Mouse (Mus musculus): ENCODE measurements around the gene Stap2. TPM values are rescaled to one million over a fixed set of nuclear protein-coding genes. Genes with fewer than 3 reads are reported as not detected.

The Stap2 gene
- polyA plus RNA-seq, 1 experiment from 2014 or later, result 6.0 TPM

DNA sequence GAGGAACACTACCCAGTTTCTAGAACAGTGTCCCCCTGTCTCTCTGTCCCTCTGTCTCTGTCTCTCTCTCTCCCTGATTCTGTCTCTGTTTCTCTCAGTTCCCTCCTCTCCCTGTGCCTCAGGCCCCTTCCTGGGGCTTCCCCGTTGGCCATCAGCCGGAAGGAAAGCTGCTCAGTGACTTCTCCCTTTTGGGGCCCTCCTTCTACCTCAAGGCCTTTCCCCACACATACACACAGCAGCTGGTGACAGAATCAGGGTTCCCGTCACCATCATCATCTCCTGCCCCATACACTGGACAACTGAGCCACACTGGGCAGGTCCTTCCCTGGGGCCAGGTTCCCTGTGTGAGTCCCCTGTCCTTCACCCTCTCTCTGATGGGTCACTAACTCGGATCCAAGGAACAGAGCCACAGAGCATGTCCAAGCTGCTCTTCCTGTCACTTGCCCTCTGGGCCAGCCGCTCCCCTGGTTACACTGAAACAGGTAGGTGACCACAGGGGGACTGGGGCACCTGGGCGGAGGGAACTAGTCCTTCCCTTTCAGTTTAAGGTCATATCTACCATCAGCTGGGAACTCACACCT, 52.8 kb downstream of the Stap2 start, which contains the start of gene Ebi3:
Gene Ebi3, plus strand, starts transcription at position 194 of the 581 bp plus-strand sequence.
- no peak within 1 kb of the TSS for H3K4me2 ChIP-seq (replicated peaks)
- no peak for ATAC-seq (ENCODE audit: low FRiP score)
- WGBS, result 79% methylated on average over 6 of the region's 6 CpGs
- 0 out of 2 replicates have a peak, but pooled peaks cover 15% of the 10 kb centered on the region for H3K4me1 ChIP-seq (replicated peaks; ENCODE audit: control insufficient read depth, insufficient read depth, low read length)
- H3K27me3 ChIP-seq (ENCODE audit: control insufficient read depth, insufficient read depth, low read length), result peaks cover 5% of the 10 kb centered on the region; the same call in 1 of the 2 replicates
- no peak for DNase-seq (ENCODE audit: low spot score)
- no peaks in the 10 kb centered on the region for H3K36me3 ChIP-seq (replicated peaks; ENCODE audit: control insufficient read depth, insufficient read depth)
- H3K9ac ChIP-seq, result no peak within 1 kb of the TSS
- no peak within 1 kb of the TSS for H3K27ac ChIP-seq
- H3K4me3 ChIP-seq (replicated peaks; ENCODE audit: low read length), result no peak within 1 kb of the TSS
- H3K9me3 ChIP-seq (ENCODE audit: control insufficient read depth, low read length), result no peaks in the 10 kb centered on the region

DNA sequence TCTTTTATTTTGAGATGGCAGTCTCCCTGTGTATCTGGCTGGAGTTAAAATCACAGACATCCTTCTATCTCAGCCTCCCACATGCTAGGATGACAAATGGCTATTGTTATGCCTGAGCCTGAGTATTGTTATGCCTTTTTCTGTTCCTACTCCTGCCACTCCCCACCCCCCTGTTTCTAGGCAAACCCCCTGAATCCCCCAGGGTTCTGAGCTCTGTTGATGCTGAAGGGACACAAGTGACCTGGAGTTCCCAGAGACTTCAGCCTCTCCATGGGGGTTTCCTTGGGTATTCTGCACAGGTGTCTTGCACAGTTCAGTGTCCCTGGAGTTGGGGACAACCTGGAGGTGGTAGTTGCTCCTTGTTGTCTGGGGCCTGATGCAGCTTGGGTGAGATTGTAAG, 53.3 kb downstream of the Stap2 start:
- Histone ChIP-seq H3K4me2 (replicated peaks) (no peak overlapping the region), H3K4me1 (replicated peaks; ENCODE audit: control insufficient read depth, insufficient read depth, low read length) (0 out of 2 replicates have a peak, but pooled peaks cover 11% of the 10 kb centered on the region), H3K27me3 (ENCODE audit: control insufficient read depth, insufficient read depth, low read length) (peaks cover 5% of the 10 kb centered on the region; the same call in 1 of the 2 replicates), H3K9ac (no peak overlapping the region), H3K27ac (no peak overlapping the region), H3K9me3 (ENCODE audit: control insufficient read depth, low read length) (no peaks in the 10 kb centered on the region), H3K4me3 (replicated peaks; ENCODE audit: low read length) (no peak overlapping the region), H3K36me3 (replicated peaks; ENCODE audit: control insufficient read depth, insufficient read depth) (no peaks in the 10 kb centered on the region)
- ATAC-seq (ENCODE audit: low FRiP score), result no peak
- no peak for DNase-seq (ENCODE audit: low spot score)

DNA sequence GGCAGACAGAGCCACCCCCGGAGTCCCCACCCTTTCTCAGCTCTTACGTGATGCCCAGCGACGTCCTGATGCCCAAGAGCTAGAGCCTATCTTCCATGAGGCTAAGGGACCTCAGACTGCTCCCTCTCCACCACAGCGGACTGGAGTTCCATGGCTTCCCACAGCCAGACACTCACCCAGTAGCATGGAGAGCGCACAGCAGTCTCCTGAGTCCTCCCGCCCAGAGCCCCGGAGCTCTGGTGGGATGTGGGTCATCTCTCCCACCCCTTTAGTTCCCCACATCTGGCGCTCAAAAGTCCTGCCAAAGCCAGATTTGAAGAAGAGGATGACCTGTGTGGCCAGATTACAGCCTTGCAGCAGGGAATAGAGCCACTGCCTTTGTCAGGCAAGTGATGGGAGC, 54.8 kb downstream of the Stap2 start:
- no peak overlapping the region for H3K9ac ChIP-seq
- no peak overlapping the region for H3K27ac ChIP-seq
- no peaks in the 10 kb centered on the region for H3K36me3 ChIP-seq (replicated peaks; ENCODE audit: control insufficient read depth, insufficient read depth)
- no peaks in the 10 kb centered on the region for H3K9me3 ChIP-seq (ENCODE audit: control insufficient read depth, low read length)
- DNase-seq (ENCODE audit: low spot score), result no peak
- WGBS, result 83% methylated on average over 9 of the region's 9 CpGs
- H3K4me3 ChIP-seq (replicated peaks; ENCODE audit: low read length), result no peak overlapping the region
- no peak for ATAC-seq (ENCODE audit: low FRiP score)
- H3K4me1 ChIP-seq (replicated peaks; ENCODE audit: control insufficient read depth, insufficient read depth, low read length), result peaks cover 6% of the 10 kb centered on the region
- no peak overlapping the region for H3K4me2 ChIP-seq (replicated peaks)
- H3K27me3 ChIP-seq (ENCODE audit: control insufficient read depth, insufficient read depth, low read length), result peaks cover 5% of the 10 kb centered on the region; the same call in 1 of the 2 replicates

DNA sequence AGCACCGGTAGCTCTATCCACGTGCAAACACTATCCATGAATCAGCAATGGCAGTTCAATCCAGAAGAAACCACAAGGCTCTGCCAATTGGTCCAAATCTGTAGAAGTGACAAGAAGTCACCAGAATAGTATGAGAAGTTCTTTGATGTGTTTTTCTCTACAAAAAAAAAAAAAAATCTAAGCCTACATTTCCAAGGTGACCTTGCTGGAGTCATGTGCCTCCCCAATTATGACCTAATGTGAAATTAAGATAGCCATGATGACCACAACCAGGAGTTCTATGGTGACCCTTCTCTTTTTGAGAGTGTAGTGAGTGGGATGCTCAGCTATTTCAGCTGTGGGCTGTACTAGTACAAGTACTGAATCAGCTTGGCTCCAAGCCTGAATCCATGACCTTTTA, 56.0 kb downstream of the Stap2 start, which contains the start of gene Zfp119b:
Gene Zfp119b, minus strand, starts transcription at position 101 of the 400 bp plus-strand sequence.
- DNase-seq (ENCODE audit: low spot score), result no peak
- no peak within 1 kb of the TSS for H3K4me2 ChIP-seq (replicated peaks)
- ATAC-seq (ENCODE audit: low FRiP score), result no peak
- peaks cover 5% of the 10 kb centered on the region; the same call in 1 of the 2 replicates for H3K27me3 ChIP-seq (ENCODE audit: control insufficient read depth, insufficient read depth, low read length)
- peaks cover 4% of the 10 kb centered on the region for H3K4me1 ChIP-seq (replicated peaks; ENCODE audit: control insufficient read depth, insufficient read depth, low read length)
- no peaks in the 10 kb centered on the region for H3K9me3 ChIP-seq (ENCODE audit: control insufficient read depth, low read length)
- H3K9ac ChIP-seq, result no peak within 1 kb of the TSS
- no peak within 1 kb of the TSS for H3K27ac ChIP-seq
- no peaks in the 10 kb centered on the region for H3K36me3 ChIP-seq (replicated peaks; ENCODE audit: control insufficient read depth, insufficient read depth)
- 88% methylated on average over 2 of the region's 2 CpGs for WGBS
- H3K4me3 ChIP-seq (replicated peaks; ENCODE audit: low read length), result no peak within 1 kb of the TSS

GRCm38 (mm10) chr17:55948647-55949046, 56.7 kb downstream of the Stap2 start:
- Histone ChIP-seq H3K4me1 (replicated peaks; ENCODE audit: control insufficient read depth, insufficient read depth, low read length) (peaks cover 4% of the 10 kb centered on the region), H3K9me3 (ENCODE audit: control insufficient read depth, low read length) (no peaks in the 10 kb centered on the region), H3K27me3 (ENCODE audit: control insufficient read depth, insufficient read depth, low read length) (no peaks in the 10 kb centered on the region), H3K4me3 (replicated peaks; ENCODE audit: low read length) (no peak overlapping the region), H3K9ac (no peak overlapping the region), H3K4me2 (replicated peaks) (no peak overlapping the region), H3K36me3 (replicated peaks; ENCODE audit: control insufficient read depth, insufficient read depth) (no peaks in the 10 kb centered on the region), H3K27ac (no peak overlapping the region)
- WGBS, result 91% methylated on average over 4 of the region's 4 CpGs
- DNase-seq (ENCODE audit: low spot score) (no peak), ATAC-seq (ENCODE audit: low FRiP score) (no peak)

Other genes with a start within 250 kb of the Stap2 start
- gene Zfp119a, start 126.7 kb downstream of the Stap2 start, polyA plus RNA-seq (2014; fragmentation: Nextera tagmentation; extraction: Ambion mirVana), result 11.3 TPM in 2 replicates
- 14.0 and 16.1 TPM in 2 replicates for gene Zfp959, start 113.5 kb downstream of the Stap2 start, polyA plus RNA-seq (2014; fragmentation: Nextera tagmentation; extraction: Ambion mirVana)
- 9.4 and 10.5 TPM in 2 replicates for gene Zfp119b, start 56.1 kb downstream of the Stap2 start, polyA plus RNA-seq (2014; fragmentation: Nextera tagmentation; extraction: Ambion mirVana)
- gene Ebi3, start 52.9 kb downstream of the Stap2 start, polyA plus RNA-seq (2014; fragmentation: Nextera tagmentation; extraction: Ambion mirVana), result 5.6 and 8.1 TPM in 2 replicates
- gene Yju2, start 46.5 kb downstream of the Stap2 start, polyA plus RNA-seq (2014; fragmentation: Nextera tagmentation; extraction: Ambion mirVana), result 15.9 and 18.1 TPM in 2 replicates
- gene Shd, start 35.1 kb downstream of the Stap2 start, polyA plus RNA-seq (2014; fragmentation: Nextera tagmentation; extraction: Ambion mirVana), result 149 and 167 TPM in 2 replicates
- gene Fsd1, start 19.1 kb downstream of the Stap2 start, polyA plus RNA-seq (2014; fragmentation: Nextera tagmentation; extraction: Ambion mirVana), result 167 and 175 TPM in 2 replicates
- 146 and 151 TPM in 2 replicates for gene Mpnd, start 127 bp upstream of the Stap2 start, polyA plus RNA-seq (2014; fragmentation: Nextera tagmentation; extraction: Ambion mirVana)
- 91.1 and 94.1 TPM in 2 replicates for gene Sh3gl1, start 31.1 kb upstream of the Stap2 start, polyA plus RNA-seq (2014; fragmentation: Nextera tagmentation; extraction: Ambion mirVana)
- gene Chaf1a, start 34.9 kb upstream of the Stap2 start, polyA plus RNA-seq (2014; fragmentation: Nextera tagmentation; extraction: Ambion mirVana), result 3.1 and 3.6 TPM in 2 replicates
- gene Ubxn6, start 69.4 kb upstream of the Stap2 start, polyA plus RNA-seq (2014; fragmentation: Nextera tagmentation; extraction: Ambion mirVana), result 72.0 and 75.6 TPM in 2 replicates
- 95.0 and 98.1 TPM in 2 replicates for gene Hdgfl2, start 74.0 kb upstream of the Stap2 start, polyA plus RNA-seq (2014; fragmentation: Nextera tagmentation; extraction: Ambion mirVana)
- gene Plin4, start 104.2 kb upstream of the Stap2 start, polyA plus RNA-seq (2014; fragmentation: Nextera tagmentation; extraction: Ambion mirVana), result 0.12 and 0.20 TPM in 2 replicates
- gene Plin5, start 112.0 kb upstream of the Stap2 start, polyA plus RNA-seq (2014; fragmentation: Nextera tagmentation; extraction: Ambion mirVana), result 1.9 and 2.1 TPM in 2 replicates
- 0.19 and 0.20 TPM in 2 replicates for gene Lrg1, start 116.4 kb upstream of the Stap2 start, polyA plus RNA-seq (2014; fragmentation: Nextera tagmentation; extraction: Ambion mirVana)
- gene Sema6b, start 134.8 kb upstream of the Stap2 start, polyA plus RNA-seq (2014; fragmentation: Nextera tagmentation; extraction: Ambion mirVana), result 18.3 and 20.5 TPM in 2 replicates
- 8.4 and 9.9 TPM in 2 replicates for gene Tnfaip8l1, start 156.9 kb upstream of the Stap2 start, polyA plus RNA-seq (2014; fragmentation: Nextera tagmentation; extraction: Ambion mirVana)
- 67.8 and 70.8 TPM in 2 replicates for gene Mydgf, start 178.3 kb upstream of the Stap2 start, polyA plus RNA-seq (2014; fragmentation: Nextera tagmentation; extraction: Ambion mirVana)
- gene Dpp9, start 213.3 kb upstream of the Stap2 start, polyA plus RNA-seq (2014; fragmentation: Nextera tagmentation; extraction: Ambion mirVana), result 23.4 and 26.2 TPM in 2 replicates

Data from hindbrain, embryonic 14.5 days (tissue).